Mouse (Mus musculus): ENCODE data around the gene Fam104a. TPM values are rescaled to one million over a fixed set of nuclear protein-coding genes. Genes with fewer than 3 reads are reported as not detected.

Fam104a gene
- polyA plus RNA-seq, 1 experiment from 2014 or later = 42.9 TPM

- no peak overlapping the region for H3K27ac ChIP-seq (replicated peaks; ENCODE audit: low read depth, low read length)
- DNase-seq (no peak), ATAC-seq (ENCODE audit: low FRiP score, low TSS enrichment) (no peak)
- no peaks in the 10 kb centered on the region for H3K9me3 ChIP-seq (ENCODE audit: control insufficient read depth, low read length)
- H3K4me1 ChIP-seq (ENCODE audit: control insufficient read depth, insufficient read depth, low read length) = no peaks in the 10 kb centered on the region
- H3K4me2 ChIP-seq (ENCODE audit: low read length) = no peak overlapping the region
- H3K9ac ChIP-seq (replicated peaks; ENCODE audit: low read length) = no peak overlapping the region
- no peaks in the 10 kb centered on the region for H3K36me3 ChIP-seq (ENCODE audit: control insufficient read depth, insufficient read depth, low read length)
- no peak overlapping the region for H3K4me3 ChIP-seq (replicated peaks; ENCODE audit: low read depth, low read length)
- 83% methylated on average over 3 of the region's 3 CpGs for WGBS
- no peaks in the 10 kb centered on the region for H3K27me3 ChIP-seq (ENCODE audit: control insufficient read depth, insufficient read depth, low read length)
These were observed 38.8 kb downstream of the Fam104a start for GRCm38 (mm10) chr11:113645181-113645580.

DNA sequence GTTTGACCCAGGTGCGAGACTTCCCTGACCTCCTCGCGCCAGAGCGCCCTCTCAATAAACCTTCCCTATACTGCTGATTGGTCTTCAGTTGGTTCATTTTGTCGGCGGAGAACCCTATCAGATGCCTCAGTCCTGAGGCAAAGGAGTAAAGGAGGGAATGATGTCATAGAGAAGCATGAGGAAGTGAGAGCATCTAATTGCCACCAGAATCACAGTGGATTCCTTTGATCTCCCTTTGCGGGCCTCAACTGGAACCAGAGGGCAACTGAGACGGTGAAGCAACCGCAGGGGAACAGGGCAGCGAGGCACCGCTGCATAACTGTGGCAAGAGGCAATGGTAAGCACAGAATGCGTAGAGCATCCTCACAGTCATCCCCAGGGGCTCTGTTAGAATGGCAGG, 45.3 kb downstream of the Fam104a start:
- Histone ChIP-seq H3K4me2 (ENCODE audit: low read length) (no peak overlapping the region), H3K4me1 (ENCODE audit: control insufficient read depth, insufficient read depth, low read length) (no peaks in the 10 kb centered on the region), H3K9me3 (ENCODE audit: control insufficient read depth, low read length) (0 out of 2 replicates have a peak, but pooled peaks cover 3% of the 10 kb centered on the region), H3K27me3 (ENCODE audit: control insufficient read depth, insufficient read depth, low read length) (no peaks in the 10 kb centered on the region), H3K36me3 (ENCODE audit: control insufficient read depth, insufficient read depth, low read length) (no peaks in the 10 kb centered on the region), H3K4me3 (replicated peaks; ENCODE audit: low read depth, low read length) (no peak overlapping the region), H3K27ac (replicated peaks; ENCODE audit: low read depth, low read length) (no peak overlapping the region), H3K9ac (replicated peaks; ENCODE audit: low read length) (no peak overlapping the region)
- no peak for ATAC-seq (ENCODE audit: low FRiP score, low TSS enrichment)
- no peak for DNase-seq
- 96% methylated on average over 12 of the region's 12 CpGs for WGBS

DNA sequence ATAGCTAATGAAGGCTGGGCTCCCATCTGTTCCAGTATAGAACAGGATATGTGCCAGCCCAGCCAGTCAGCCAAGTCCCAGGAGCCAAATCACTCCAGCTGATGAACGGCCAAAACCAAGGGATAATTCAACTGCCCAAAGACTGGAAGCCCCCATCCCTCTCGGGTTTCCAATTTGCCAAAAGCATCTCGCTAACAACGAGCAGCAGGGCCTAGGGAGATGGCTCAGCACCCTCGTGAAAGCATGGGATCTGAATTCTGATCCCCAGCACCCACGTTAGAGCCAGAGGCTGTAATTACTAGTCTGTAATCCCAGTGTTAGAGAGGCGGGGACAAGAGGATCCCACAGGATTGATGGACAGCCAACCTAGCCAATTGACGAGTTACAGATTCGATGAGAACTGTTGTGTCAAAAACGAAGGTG, 49.2 kb downstream of the Fam104a start:
- ATAC-seq (ENCODE audit: low FRiP score, low TSS enrichment) (no peak), DNase-seq (no peak)
- Histone ChIP-seq H3K36me3 (ENCODE audit: control insufficient read depth, insufficient read depth, low read length) (no peaks in the 10 kb centered on the region), H3K27me3 (ENCODE audit: control insufficient read depth, insufficient read depth, low read length) (no peaks in the 10 kb centered on the region), H3K9ac (replicated peaks; ENCODE audit: low read length) (no peak overlapping the region), H3K4me2 (ENCODE audit: low read length) (no peak overlapping the region), H3K4me1 (ENCODE audit: control insufficient read depth, insufficient read depth, low read length) (no peaks in the 10 kb centered on the region), H3K9me3 (ENCODE audit: control insufficient read depth, low read length) (0 out of 2 replicates have a peak, but pooled peaks cover 3% of the 10 kb centered on the region), H3K4me3 (replicated peaks; ENCODE audit: low read depth, low read length) (no peak overlapping the region), H3K27ac (replicated peaks; ENCODE audit: low read depth, low read length) (no peak overlapping the region)
- WGBS = 62% methylated on average over 10 of the region's 10 CpGs

DNA sequence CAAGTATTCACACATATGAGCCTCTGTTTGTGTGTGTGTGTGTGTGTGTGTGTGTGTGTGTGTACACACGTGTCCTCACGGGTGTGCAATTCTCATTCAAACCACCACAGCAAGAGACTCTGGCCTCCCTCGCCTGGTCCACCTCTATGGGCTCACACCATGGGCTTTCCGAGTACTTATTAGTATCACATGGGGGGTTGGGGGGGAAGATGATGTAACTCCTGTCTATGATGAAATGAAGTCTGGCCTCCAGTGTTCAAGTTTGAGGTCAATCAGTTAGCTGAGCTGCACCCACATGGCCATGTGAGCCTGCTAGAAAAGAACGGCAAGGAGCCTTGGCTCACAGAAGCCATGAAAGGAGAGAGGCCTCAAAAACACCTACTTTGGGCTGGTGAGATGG, 50.6 kb downstream of the Fam104a start:
- no peak overlapping the region for H3K9ac ChIP-seq (replicated peaks; ENCODE audit: low read length)
- WGBS = 97% methylated on average over 5 of the region's 5 CpGs
- H3K4me2 ChIP-seq (ENCODE audit: low read length) = no peak overlapping the region
- no peak overlapping the region for H3K4me3 ChIP-seq (replicated peaks; ENCODE audit: low read depth, low read length)
- no peak for DNase-seq
- H3K36me3 ChIP-seq (ENCODE audit: control insufficient read depth, insufficient read depth, low read length) = no peaks in the 10 kb centered on the region
- no peaks in the 10 kb centered on the region for H3K27me3 ChIP-seq (ENCODE audit: control insufficient read depth, insufficient read depth, low read length)
- H3K27ac ChIP-seq (replicated peaks; ENCODE audit: low read depth, low read length) = no peak overlapping the region
- no peaks in the 10 kb centered on the region for H3K9me3 ChIP-seq (ENCODE audit: control insufficient read depth, low read length)
- no peaks in the 10 kb centered on the region for H3K4me1 ChIP-seq (ENCODE audit: control insufficient read depth, insufficient read depth, low read length)
- no peak for ATAC-seq (ENCODE audit: low FRiP score, low TSS enrichment)

DNA sequence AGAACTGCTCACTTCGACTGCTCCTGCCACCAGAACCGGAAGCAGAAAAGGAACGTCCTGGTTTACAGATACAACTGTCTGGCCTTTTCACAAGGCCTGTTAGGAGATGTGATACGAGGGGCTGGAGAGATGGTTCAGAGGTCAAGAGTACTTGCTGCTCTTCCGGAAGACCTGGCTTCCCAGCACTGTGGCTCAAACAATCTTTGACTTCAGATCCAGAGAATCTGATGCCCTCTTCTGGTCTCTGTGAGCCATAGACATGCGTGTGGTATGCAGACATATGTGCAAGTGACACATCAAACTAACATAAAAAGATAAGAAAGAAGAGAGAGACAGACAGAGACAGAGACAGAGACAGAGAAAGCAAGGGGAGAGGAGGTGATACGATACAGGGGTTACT, 51.7 kb downstream of the Fam104a start:
- WGBS = 83% methylated on average over 7 of the region's 7 CpGs
- Histone ChIP-seq H3K4me1 (ENCODE audit: control insufficient read depth, insufficient read depth, low read length) (no peaks in the 10 kb centered on the region), H3K27me3 (ENCODE audit: control insufficient read depth, insufficient read depth, low read length) (no peaks in the 10 kb centered on the region), H3K36me3 (ENCODE audit: control insufficient read depth, insufficient read depth, low read length) (no peaks in the 10 kb centered on the region), H3K4me2 (ENCODE audit: low read length) (no peak overlapping the region), H3K9ac (replicated peaks; ENCODE audit: low read length) (no peak overlapping the region), H3K4me3 (replicated peaks; ENCODE audit: low read depth, low read length) (no peak overlapping the region), H3K9me3 (ENCODE audit: control insufficient read depth, low read length) (no peaks in the 10 kb centered on the region), H3K27ac (replicated peaks; ENCODE audit: low read depth, low read length) (no peak overlapping the region)
- DNase-seq = no peak
- no peak for ATAC-seq (ENCODE audit: low FRiP score, low TSS enrichment)

DNA sequence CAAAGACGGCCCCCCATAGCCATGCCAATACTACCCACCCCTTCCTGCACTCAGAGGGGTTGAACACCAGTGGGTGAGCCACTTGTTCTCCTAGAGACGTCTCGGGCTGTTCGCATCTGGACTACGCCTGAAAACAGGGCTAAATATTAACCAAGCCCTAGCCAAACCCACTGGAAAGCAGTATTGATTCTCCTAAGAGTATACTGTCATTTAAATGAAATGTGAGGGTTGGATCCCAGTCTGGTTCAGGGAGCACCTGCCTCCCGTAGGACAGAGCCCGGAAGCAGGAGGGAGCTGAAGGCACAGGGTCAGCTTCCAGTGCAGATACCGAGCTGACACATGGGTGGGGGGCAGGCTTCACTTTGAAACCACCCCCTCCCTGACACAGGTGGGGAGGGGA, 52.1 kb downstream of the Fam104a start:
- WGBS = 74% methylated on average over 8 of the region's 8 CpGs
- Histone ChIP-seq H3K27ac (replicated peaks; ENCODE audit: low read depth, low read length) (no peak overlapping the region), H3K4me2 (ENCODE audit: low read length) (no peak overlapping the region), H3K9ac (replicated peaks; ENCODE audit: low read length) (no peak overlapping the region), H3K4me1 (ENCODE audit: control insufficient read depth, insufficient read depth, low read length) (no peaks in the 10 kb centered on the region), H3K9me3 (ENCODE audit: control insufficient read depth, low read length) (no peaks in the 10 kb centered on the region), H3K36me3 (ENCODE audit: control insufficient read depth, insufficient read depth, low read length) (no peaks in the 10 kb centered on the region), H3K4me3 (replicated peaks; ENCODE audit: low read depth, low read length) (no peak overlapping the region), H3K27me3 (ENCODE audit: control insufficient read depth, insufficient read depth, low read length) (no peaks in the 10 kb centered on the region)
- ATAC-seq (ENCODE audit: low FRiP score, low TSS enrichment) (no peak), DNase-seq (no peak)

DNA sequence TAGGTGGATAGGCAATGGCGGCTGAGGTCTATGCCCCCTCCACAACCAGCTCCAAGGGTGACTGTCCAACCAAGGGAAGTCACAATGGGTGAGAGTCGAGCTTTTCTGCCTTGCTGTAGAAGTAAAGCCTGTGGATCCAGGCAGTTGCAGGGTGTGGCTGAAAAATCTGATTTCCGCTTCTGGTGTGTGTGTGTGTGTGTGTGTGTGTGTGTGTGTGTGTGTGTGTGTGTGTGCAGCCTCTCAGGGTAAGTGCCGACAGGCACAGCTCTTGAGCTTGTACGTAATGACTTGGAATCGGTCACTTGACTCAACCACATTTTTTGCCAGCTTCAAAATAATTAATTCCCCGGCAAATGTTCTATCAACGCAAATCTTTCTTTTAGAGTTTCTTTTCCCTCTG, 52.7 kb downstream of the Fam104a start:
- Histone ChIP-seq H3K36me3 (ENCODE audit: control insufficient read depth, insufficient read depth, low read length) (no peaks in the 10 kb centered on the region), H3K27me3 (ENCODE audit: control insufficient read depth, insufficient read depth, low read length) (no peaks in the 10 kb centered on the region), H3K4me1 (ENCODE audit: control insufficient read depth, insufficient read depth, low read length) (no peaks in the 10 kb centered on the region), H3K27ac (replicated peaks; ENCODE audit: low read depth, low read length) (no peak overlapping the region), H3K9ac (replicated peaks; ENCODE audit: low read length) (no peak overlapping the region), H3K4me3 (replicated peaks; ENCODE audit: low read depth, low read length) (no peak overlapping the region), H3K9me3 (ENCODE audit: control insufficient read depth, low read length) (no peaks in the 10 kb centered on the region), H3K4me2 (ENCODE audit: low read length) (no peak overlapping the region)
- DNase-seq (no peak), ATAC-seq (ENCODE audit: low FRiP score, low TSS enrichment) (no peak)
- WGBS = 88% methylated on average over 8 of the region's 8 CpGs

GRCm38 (mm10) chr11:113630642-113631041, 53.3 kb downstream of the Fam104a start:
- peak; percentile 76 for DNase-seq
- no peak overlapping the region for H3K27ac ChIP-seq (replicated peaks; ENCODE audit: low read depth, low read length)
- H3K36me3 ChIP-seq (ENCODE audit: control insufficient read depth, insufficient read depth, low read length) = no peaks in the 10 kb centered on the region; the same call in 1 of the 2 replicates
- H3K4me2 ChIP-seq (ENCODE audit: low read length) = no peak overlapping the region
- ATAC-seq (ENCODE audit: low FRiP score, low TSS enrichment) = no peak
- H3K9me3 ChIP-seq (ENCODE audit: control insufficient read depth, low read length) = no peaks in the 10 kb centered on the region
- no peaks in the 10 kb centered on the region for H3K4me1 ChIP-seq (ENCODE audit: control insufficient read depth, insufficient read depth, low read length)
- no peak overlapping the region for H3K4me3 ChIP-seq (replicated peaks; ENCODE audit: low read depth, low read length)
- whole genome bisulfite sequencing = 61% methylated on average over 7 of the region's 7 CpGs
- H3K9ac ChIP-seq (replicated peaks; ENCODE audit: low read length) = no peak overlapping the region
- no peaks in the 10 kb centered on the region for H3K27me3 ChIP-seq (ENCODE audit: control insufficient read depth, insufficient read depth, low read length)

GRCm38 (mm10) chr11:113627785-113628184, 56.2 kb downstream of the Fam104a start:
- 55% methylated on average over 4 of the region's 4 CpGs for WGBS
- DNase-seq (peak; percentile 59), ATAC-seq (ENCODE audit: low FRiP score, low TSS enrichment) (no peak)
- Histone ChIP-seq H3K9ac (replicated peaks; ENCODE audit: low read length) (no peak overlapping the region), H3K9me3 (ENCODE audit: control insufficient read depth, low read length) (no peaks in the 10 kb centered on the region), H3K27me3 (ENCODE audit: control insufficient read depth, insufficient read depth, low read length) (no peaks in the 10 kb centered on the region), H3K4me2 (ENCODE audit: low read length) (no peak overlapping the region), H3K4me3 (replicated peaks; ENCODE audit: low read depth, low read length) (no peak overlapping the region), H3K4me1 (ENCODE audit: control insufficient read depth, insufficient read depth, low read length) (no peaks in the 10 kb centered on the region), H3K36me3 (ENCODE audit: control insufficient read depth, insufficient read depth, low read length) (peaks cover 4% of the 10 kb centered on the region), H3K27ac (replicated peaks; ENCODE audit: low read depth, low read length) (no peak overlapping the region)

All from midbrain, embryonic 14.5 days (tissue).